Mouse (Mus musculus) NIH3T3 (cell line): ENCODE results near the gene Ppt1.
"Not testable (repeated sequence)": the region's sequence is repeated elsewhere in the genome, so short reads cannot be mapped to it uniquely, and the experiment has no call there.

Experiments used
- DNase-seq: peaks from one replicate; pipeline ENCODE4 v3.0.0-alpha.2; 2012; ENCODE audit warnings: low read depth

Ppt1 gene

DNA sequence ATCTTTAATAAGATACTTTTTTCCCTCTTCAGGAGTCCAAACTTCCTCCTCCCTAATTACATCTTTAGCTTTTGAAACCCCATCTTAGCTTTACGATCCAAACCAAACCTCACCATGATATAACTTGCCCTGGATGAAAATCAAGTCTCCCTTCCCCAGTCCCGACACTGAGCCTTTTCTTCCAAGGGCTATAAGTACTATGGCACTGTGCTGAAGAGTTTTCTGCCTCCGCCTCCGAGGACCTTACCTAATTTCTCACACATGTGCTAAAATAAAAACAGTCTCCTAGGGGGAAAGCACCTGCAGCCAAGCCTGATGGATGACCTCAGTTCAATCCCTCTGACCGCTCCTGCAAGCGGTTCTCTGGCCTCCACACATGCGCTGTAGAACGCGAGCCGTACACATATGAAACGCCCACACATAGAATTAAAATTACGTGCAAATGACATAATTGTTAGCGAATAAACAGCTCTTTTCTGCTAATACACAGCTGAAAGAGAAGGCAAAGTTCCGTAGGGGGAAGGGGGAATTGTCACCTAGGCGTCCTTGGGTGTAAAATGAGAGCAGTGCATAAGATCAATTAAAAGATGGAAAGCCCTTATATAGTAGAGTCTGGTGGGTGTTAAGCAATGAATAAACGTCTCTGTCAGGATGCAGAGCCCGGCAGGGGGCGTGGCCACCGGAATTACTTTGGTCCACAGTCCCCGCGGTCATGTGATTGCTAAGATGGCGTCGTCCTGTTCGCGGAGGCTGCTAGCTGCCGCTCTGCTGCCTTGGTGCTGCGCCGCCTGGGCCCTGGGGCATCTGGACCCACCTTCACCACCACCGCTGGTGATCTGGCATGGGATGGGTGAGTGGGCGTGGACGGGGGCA lies at the start of gene Ppt1:
TSS of gene Ppt1 (plus strand) at position 713 of the 873 bp plus-strand sequence.
- peak; percentile 97 for DNase-seq

DNA sequence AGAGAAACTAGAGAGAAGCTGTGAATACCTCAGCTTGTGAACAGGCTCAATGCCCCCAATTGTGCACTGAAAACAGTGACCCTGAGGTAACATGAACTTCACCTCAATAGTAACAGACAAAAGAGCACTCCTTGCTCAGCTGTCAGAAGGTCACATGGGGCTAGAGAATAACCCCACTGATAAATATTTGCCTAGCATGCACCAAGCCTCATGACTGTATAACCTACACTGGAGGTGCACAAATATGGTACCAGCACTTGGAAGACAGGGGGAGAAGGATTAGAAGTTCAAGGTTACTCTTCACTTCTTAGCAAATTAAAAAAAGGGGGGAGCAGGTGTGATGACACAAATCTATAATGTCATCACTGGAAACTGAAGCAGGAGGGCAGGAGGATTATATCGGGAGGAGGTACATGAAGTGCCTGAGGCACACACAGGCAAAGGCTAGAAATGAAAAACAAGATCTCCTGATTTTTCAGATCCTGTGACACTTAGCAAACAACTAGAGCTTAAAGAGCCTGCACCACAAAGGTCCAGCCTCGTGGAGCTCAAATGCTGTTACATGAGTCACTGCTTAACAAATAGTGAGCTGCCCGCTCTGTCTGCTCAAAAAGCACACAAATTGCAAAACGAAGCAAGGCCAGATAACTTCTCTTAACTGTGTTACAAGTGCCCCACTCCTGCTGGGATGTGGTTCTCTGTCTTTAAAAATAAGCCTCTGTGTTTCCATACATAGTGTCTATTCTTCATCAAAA lies 46.5 kb upstream of the Ppt1 start:
- peak; percentile 13 for DNase-seq

DNA sequence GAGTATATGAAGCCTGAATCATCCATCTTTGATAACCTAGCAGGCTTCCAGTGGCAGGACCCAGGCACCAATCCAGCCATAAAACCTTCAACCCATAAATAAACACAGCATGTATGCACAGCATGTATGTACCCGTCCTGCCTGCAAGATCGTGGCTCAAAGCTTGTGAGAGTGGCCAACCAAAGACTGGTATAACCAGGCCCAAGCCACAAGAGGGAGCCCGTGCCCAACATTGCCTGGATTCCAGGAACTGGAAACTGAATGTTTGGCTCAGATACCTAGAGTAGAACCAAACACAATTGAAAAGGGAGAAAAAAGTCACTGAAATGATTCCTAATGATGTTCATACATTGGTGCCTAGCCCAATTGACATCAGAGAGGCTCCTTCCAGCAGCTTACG lies 27.9 kb upstream of the Ppt1 start:
- DNase-seq = peak; percentile 89

DNA sequence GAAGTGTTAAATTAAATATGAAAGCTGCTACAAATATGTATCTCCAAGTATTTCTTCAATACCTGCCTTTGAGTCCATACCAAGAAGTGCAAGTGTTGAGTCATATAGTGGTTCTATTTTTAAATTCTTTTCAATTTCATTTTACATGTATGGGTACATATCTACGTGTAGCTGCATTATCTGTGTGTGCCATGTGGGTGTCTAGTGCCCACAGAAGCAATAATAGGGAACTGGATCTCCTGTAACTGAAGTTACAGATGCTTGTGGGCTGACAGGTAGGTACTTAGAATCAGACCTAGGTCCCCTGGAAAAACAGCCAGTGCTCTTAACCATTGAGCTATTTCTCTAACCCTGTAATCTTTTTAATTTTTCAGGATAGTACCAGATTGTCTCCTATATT lies 24.9 kb upstream of the Ppt1 start:
- no peak for DNase-seq

DNA sequence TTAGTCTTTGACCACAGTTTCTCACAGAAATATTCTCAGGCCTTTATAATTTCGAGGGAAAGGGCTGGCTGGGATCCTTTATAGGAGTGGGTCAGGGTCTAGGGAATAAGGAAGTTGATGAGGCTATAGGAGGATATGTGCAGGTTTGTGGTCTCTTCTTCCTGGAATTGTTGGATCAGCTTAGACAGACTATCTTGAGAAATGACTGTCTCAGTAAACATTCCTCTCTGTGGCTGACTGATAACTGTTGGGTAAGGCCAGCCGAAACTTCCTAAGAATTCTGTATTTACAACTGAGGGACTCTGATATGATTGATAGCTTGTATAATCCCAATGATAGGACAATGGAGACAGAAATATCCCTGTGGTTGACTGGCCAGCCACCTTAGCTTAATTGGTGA lies 24.2 kb upstream of the Ppt1 start:
- no peak for DNase-seq

DNA sequence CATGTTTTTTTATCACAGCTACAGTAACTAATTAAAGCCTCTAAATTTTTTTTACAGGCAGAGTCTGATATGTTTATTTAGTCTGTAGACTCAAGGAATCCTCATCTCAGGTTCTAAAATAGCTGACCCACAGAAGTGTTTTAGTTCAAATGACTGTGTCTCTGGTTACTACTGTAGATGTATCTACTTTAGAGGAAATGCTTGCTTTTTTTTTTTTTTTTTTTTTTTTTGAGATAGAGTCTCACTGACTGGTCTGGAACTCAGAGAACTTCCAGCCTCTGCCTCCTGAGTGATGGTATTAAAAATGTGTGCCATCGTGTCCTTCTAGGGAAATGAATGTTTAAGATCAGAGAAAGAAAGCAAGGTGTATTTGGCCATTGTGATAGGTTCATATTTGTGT lies 19.8 kb upstream of the Ppt1 start:
- DNase-seq = no peak

DNA sequence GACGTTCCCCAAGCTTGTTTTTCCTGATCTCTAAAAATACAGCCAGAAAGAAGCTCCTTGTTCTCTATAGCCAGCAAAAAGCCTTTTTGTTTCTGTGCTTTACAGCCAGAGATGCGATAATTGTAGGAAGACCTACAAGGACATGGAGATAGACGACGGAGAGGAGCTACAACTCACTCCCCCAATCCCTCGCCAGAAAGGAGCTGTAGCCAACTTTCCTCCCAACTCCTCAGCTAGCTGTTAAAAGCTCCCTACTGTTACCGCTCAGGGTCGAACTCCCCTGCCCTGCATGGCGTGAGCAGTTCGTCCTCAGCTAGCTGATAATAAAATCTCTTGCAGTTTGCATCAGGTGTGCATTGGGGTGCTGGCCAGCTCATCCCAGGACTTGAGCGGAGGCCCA lies 15.1 kb upstream of the Ppt1 start:
- not testable (repeated sequence) for DNase-seq

DNA sequence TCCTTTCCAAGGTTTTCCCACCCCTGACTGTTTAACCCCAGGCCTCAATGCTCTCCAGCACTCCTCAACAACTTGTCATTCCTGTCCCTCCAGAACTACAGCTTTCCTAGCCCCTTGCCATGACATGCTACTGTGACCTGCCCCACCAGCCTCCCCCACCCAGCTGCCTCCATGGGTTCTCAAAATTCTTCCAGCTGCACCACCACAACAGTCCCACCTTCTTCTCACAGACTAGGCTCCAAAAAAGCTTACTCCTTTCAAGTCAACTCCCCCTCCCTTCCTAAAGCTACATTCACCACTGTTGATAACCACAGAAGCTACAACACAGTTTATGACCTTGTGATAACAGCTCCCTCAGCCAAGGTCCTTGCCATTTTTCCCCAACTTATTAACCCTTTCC lies 8.4 kb upstream of the Ppt1 start:
- DNase-seq = no peak

DNA sequence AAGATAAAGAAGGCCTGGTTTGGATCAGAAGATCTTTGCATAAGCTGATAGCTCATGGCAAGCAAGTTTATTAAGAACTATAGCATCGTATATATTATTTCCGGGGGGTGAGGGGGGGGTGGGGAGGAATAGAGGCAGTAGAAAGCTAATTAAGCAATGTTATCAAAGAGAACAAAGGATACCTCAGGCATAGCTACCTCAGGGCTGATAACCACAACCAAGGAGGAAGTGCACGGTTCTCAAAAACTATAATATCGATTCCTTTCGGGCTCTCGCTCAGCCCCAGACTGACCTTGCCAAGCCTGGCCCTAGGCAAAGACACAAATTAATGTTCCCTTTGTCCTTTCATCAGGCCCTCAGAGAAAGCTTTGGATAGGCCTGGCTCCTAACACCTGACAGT lies 6.7 kb upstream of the Ppt1 start:
- no peak for DNase-seq

DNA sequence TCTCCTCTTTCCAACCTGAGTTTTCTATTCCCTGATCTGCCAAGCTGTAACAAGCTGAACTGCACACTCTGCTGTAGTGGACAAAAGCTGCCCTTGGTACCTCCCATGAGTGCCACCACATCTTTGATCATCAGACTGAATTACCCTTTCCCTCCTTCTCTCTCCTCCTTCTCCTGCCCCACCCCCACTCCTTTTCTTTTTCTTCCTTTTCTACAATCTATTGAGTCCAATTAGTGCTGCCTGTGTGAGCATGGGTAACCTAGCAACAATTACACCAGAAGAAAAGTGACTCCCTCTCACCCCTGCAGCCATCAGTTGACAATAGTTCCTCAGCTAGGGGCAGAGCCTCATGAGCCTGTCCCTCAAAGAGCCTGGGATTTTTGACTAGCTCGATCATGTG lies 4.2 kb upstream of the Ppt1 start:
- no peak for DNase-seq

DNA sequence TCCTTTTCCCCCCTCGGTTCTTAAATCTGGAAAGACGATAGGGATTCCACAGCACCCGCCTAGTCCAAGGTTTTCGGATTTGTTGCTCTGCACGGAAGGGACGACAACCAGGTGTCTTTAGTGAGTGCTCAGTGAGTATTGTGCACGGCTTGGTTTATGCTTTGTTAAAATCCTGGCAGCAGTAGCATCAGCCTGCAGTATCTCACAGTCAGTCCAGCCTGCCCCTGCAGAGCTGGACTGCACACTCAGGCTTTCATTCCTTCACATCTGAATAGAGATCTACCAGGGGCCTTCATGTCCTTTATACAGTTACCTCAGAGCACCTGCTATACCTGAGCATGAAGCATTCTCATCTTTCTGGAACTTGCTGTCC lies 347 bp downstream of the Ppt1 start:
- no peak for DNase-seq

DNA sequence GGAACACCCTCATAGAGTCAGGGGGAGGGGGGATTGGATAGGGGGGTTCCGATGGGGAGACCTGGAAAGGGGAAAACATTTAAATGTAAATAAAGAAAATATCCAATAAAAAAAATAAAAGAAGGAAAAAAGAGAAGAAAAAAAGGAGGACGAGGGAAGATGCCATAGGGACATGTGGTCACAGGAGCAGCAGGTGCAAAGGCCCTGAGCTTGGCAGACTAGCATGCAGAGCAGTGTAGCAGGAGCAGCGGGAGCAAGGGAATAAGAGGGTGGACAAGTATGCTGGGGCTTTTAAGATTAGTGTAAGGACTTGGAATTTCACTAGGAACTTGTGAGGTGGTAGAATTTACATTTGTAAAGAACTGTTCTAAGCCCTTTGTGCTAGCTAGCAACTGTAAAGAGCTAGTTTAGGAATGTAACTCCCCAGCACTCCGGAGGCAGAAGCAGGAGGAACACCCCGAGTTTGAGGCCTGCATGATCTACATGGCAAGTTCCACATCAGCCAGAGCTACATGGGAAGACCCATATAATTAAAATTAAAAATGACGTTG lies 1.2 kb downstream of the Ppt1 start:
- DNase-seq = no peak

DNA sequence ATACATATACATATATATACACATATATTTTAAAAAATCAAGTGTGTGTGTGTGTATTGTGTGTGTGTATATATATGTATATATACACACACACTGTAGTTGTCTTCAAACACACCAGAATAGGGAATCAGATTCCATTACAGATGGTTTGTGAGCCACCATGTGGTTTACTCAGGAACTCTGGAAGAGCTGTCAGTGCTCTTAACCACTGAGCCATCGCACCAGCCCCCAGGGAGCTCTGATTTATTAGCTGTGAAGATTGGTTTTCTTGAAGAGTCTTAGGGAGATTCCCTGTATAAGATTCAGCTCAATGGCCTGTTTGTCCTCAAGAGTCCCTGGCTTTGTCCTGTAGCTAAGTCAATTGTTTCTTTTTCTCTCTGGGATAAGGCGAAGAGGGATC lies 2.0 kb downstream of the Ppt1 start:
- peak; percentile 33 for DNase-seq

DNA sequence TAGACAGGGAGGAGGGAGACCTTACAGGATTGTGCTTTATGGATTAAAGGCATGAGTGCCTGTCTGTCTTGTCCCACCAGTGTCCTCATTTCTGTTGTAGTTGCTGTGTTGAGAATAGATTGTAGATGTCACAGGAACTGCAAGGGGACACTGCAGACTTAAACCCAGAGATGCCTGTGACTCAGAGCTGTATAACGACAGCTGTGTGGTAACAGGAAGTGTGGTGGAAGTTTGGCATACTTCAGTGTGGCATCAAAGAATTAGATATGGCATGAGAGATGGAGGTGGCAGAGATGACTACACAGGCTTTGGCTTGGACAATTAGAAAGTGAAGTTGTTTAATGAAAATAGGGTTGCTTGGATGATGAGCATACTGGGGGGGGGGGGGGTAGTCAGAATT lies 2.4 kb downstream of the Ppt1 start:
- DNase-seq = no peak

DNA sequence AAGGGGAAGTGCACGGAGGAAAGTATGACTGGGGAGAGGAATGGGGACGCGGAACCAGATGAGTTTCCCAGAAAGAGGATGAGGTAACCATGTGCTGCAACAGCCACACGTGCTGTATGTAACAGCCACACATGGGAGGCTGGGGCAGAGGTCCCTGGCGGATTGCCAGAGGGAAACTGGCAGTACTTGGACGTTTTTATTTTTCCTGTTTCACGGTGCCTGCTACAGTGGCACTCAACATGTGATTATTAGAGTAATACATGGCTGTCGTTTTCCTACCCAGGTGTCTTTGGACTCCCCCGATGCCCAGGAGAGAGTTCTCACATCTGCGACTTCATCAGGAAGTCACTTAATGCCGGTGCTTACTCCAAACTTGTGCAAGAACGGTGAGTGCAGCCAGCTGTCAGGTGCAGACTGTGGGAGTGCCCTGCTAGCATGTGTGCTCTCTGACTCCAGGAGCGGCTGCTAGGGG lies 12.1 kb downstream of the Ppt1 start:
- DNase-seq = peak; percentile 28

DNA sequence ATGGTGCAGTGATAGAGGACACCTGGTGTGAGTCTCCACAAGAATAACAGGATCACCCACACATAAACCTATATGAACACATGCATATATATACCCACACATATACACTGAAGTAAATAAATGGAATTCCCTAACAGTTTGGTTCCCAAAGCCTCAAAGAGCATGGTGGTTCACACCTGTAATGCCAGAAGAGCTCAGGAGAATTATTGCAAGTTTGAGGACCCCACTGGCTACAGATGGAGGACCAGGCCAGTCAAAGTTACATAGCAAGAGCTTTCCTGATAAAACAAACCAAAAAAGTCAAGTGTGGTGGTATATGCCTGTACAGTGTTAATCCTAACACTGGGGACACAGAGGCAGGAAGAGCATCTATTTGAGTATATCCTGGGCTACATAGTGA lies 15.5 kb downstream of the Ppt1 start:
- no peak for DNase-seq

DNA sequence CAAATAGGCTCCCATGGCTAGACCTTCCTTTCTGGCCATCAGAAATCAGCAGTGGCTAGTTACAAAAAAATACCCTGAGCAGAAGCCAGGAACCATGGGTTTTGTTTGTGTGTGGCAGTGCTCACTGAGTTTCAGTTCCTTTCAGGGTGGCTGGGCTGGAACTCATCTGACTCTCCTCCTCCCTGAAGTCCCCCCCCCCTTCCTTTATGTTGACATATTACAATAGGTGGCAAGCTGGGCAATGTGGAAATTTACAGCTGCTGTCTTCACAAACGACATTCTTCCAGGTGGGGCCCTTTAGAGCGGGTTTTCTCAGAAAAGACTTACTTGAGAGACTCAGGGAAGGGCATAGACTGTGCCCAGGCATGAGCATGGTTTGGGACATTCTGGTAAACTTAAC lies 17.6 kb downstream of the Ppt1 start:
- DNase-seq = no peak

DNA sequence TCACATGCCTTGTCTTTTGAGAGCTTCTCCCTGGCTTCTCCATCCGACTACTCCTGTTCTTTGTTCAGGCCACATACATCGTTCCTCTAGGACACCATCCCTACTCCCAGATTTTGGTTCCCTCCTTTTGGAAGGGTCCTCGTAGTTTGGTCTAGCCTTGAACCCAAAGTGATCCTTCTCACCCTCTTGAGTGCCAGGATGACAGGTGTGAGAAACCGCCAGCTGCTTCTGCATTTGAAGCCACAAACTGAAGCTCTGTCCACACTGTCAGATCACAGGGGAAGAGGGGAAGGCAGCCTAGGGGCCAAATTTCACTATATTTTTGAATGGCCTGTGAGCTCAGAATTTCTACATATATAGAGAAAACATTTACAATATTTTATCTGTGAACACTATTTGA lies 18.7 kb downstream of the Ppt1 start:
- no peak for DNase-seq

DNA sequence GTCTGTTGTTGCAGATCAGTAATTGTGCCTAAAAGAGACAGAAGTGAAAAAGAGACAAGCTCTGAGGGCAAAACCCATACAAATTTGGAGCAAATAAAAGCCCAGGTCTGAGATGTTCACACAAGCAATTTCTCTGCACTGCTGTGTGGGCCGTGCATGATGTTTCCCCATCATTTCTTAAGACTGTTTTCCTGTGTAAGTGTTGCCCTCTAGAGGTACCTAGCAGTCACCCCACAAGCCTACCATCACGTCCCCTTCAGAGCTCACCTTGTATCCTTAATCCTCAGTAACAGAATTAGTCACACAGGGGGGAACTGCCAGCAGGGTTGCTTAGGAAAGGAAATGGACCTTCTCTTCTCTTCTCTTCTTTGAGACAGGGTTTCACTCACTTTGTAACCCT lies 21.9 kb downstream of the Ppt1 start:
- DNase-seq = no peak

DNA sequence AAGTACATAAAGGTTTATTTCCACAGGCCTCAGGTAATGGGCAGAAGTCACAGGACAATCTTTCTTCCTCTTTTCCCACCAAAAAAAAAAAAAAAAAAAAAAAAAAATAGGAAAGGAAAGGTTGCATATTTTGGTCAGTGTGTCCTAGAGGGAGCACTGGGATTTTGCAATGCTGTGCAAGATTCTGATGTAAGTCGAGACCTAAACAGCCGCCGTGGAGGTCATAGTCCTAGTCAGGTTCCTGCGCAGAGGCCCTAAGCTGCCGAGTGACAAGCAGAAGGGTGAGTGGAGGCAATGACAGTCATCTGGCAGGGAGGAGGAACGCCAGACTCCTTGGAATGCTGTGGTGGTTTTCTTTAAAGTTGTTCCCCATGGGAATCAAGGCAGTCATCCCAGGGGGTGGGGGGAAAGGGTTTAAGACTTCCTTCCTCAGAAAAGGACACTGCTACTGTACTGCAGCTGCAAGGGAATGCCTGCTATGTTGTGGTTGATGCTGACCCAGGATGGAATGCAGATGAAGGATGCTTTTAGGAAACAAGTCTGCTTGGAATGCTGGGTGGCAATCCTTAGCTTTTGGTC lies 23.1 kb downstream of the Ppt1 start:
- peak; percentile 25 for DNase-seq

DNA sequence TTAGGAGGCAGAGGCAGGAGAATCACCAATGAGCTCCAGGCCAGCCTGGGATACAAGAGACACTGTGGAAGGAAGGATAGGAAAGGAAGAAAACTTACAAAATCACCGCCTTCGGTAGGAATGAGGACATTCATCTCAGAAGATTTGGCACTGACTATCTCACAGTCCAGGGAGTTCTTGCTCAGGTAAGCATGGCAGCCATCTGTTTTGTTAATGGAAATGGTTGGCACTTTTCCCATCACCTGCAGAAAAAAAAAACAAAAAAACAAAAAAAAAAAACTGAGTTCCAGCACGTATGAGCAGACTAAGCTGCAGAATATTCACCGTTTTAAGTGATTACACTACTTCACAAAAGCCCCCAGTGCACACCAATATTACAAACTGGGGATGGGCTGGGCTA lies 25.8 kb downstream of the Ppt1 start:
- DNase-seq = no peak

DNA sequence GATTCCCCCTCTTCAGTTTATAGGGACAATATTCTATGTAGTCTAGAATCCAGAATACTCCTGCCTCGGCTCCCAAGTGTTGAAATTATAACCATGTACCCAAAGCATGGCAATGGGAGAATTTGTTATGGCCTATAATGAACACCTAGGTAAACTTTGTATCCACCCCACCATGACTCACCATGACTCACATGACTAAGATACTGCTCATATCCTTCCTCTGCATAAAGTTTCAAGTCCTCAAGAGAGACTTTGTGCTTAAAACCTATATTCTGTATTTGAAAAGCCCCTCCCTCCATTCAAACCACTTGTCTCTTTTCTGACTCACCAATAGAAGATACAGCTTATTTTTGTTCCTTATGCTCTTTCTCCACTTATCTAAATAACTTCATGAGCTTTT lies 32.0 kb downstream of the Ppt1 start:
- DNase-seq = peak; percentile 57

DNA sequence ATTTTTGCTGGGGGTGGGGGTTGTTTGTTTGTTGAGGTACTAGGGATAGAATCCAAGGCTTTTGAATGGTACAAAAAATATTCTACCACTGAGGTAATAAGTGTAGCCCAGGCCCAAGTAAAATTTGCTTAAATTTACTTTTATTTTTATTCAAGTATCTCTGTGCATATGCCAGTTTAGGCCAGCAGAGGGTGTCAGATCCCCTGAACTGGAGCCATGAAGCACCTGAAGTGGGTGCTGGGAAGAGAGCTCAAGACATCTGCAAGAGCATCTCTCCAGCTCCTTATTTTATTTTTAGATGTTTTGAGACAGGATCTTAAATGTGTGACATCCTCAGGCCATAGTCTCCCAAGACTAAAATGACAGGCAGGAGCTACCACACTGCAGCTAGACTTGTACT lies 34.0 kb downstream of the Ppt1 start:
- DNase-seq = peak; percentile 55
